Mouse (Mus musculus) spleen, adult 2 months (tissue): ENCODE measurements around the gene Clec4e. TPM values are rescaled to one million over a fixed set of nuclear protein-coding genes. Genes with fewer than 3 reads are reported as not detected.

Experiments
- DNase-seq, 2 experiments: peaks; one replicate each; pipeline versions ENCODE4 v3.0.0 to v3.0.0-alpha.2; 2012 to 2021; ENCODE audit warnings: low spot score in 2 of 2, low read depth in 1 of 2
- H3K27ac ChIP-seq: fragments of 200-500 bp; 2 replicates; pipeline ENCODE4 v1.5.1; 2012; ENCODE audit warnings: low read length, inconsistent platforms; ENCODE audit not compliant: insufficient read depth
- H3K27me3 ChIP-seq: fragments of 200-500 bp; 2 replicates; pipeline ENCODE4 v1.6.1; 2012; ENCODE audit warnings: mild to moderate bottlenecking, moderate library complexity, low read length, inconsistent platforms; ENCODE audit not compliant: control insufficient read depth, insufficient read depth
- H3K36me3 ChIP-seq: fragments of 200-500 bp; 2 replicates; pipeline ENCODE4 v1.6.1; 2012; ENCODE audit warnings: mild to moderate bottlenecking, low read length, inconsistent platforms; ENCODE audit not compliant: control insufficient read depth, insufficient read depth
- H3K4me1 ChIP-seq: fragments of 200-500 bp; 2 replicates; pipeline ENCODE4 v1.6.1; 2011; ENCODE audit warnings: inconsistent platforms; ENCODE audit not compliant: control insufficient read depth, insufficient read depth, insufficient read length
- H3K4me3 ChIP-seq: fragments of 200-500 bp; 2 replicates; pipeline ENCODE4 v1.5.1; 2011; ENCODE audit warnings: mild to moderate bottlenecking, inconsistent platforms; ENCODE audit not compliant: insufficient read depth, insufficient read length; ENCODE audit errors: extremely low read depth
- CTCF ChIP-seq: fragments of 200-500 bp; IDR thresholded peaks from 2 replicates; pipeline ENCODE4 v1.5.1; 2011; ENCODE audit warnings: mild to moderate bottlenecking, inconsistent platforms; ENCODE audit not compliant: insufficient read depth, insufficient read length, insufficient replicate concordance; ENCODE audit errors: extremely low read depth
- POLR2A ChIP-seq: fragments of 200-500 bp; IDR thresholded peaks from 2 replicates; pipeline ENCODE4 v1.6.1; 2011; ENCODE audit warnings: low read depth, low read length, inconsistent platforms
- WGBS: fragments of 180-500 bp; shearing (Covaris S2); methylation state at CpG from one replicate; pipeline ENCODE4 v1.1.7; 2018; 5-methylcytosine and 5-hydroxymethylcytosine counted together
- polyA plus RNA-seq: library from polyadenylated mRNA; depleted of rRNA; stranded (reverse); fragments of >200 nt; gene quantifications from 2 replicates; pipeline ENCODE4 v1.2.3, GENCODE M21; 2012

Gene Clec4e
- polyA plus RNA-seq, 1 experiment: 0.33 TPM

DNA sequence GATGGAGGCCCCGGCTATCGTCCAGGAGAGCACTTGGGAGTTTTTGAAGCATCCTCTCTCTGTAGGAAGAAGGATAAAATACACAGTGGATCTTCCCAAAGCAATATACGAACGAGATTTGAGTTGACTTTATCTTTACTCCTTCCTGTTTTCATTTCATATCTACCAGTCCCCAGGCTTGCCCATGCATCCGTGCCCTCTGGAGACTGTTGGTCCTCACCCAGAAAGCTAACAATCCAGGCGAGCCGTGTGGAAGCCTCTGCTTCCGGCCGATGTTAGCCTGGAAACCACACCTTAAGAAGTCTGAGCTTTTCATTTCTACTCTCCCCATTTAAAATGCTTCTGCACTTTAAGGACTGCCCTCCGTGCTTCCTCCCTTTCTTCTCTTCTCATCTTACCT is 739 bp downstream of the Clec4e start:
- no peak for DNase-seq
- no peaks in the 10 kb centered on the region for H3K36me3 ChIP-seq
- H3K4me1 ChIP-seq: no peaks in the 10 kb centered on the region
- H3K27ac ChIP-seq: no peak overlapping the region
- TF ChIP-seq CTCF (no peak), POLR2A (no peak)
- no peak overlapping the region for H3K4me3 ChIP-seq
- H3K27me3 ChIP-seq: no peaks in the 10 kb centered on the region
- WGBS: 28% methylated on average over 10 of the region's 10 CpGs

DNA sequence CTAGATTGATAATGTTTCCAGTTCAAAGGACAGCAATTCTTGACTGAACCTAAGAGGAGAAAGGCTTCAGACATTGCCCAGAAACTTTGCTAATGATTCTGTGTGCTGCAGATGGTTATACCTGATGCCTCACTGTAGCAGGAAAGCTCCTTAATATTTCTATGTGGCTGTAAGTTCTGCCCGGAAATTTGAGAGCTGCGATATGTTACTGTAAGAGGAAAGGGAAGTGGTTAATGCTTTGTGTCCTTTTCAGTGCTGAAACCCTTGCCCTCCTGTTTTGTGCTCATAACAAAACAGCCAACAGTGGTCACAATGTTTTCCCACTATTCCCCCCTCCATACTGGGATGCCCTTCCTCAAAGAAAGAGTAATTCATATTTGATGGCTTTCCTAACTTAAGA is 3.4 kb downstream of the Clec4e start:
- TF ChIP-seq POLR2A (no peak), CTCF (no peak)
- Histone ChIP-seq H3K27me3 (no peaks in the 10 kb centered on the region), H3K4me1 (no peaks in the 10 kb centered on the region), H3K36me3 (no peaks in the 10 kb centered on the region), H3K4me3 (no peak overlapping the region), H3K27ac (no peak overlapping the region)
- 7% methylated on average over 2 of the region's 2 CpGs for WGBS
- no peak for DNase-seq

DNA sequence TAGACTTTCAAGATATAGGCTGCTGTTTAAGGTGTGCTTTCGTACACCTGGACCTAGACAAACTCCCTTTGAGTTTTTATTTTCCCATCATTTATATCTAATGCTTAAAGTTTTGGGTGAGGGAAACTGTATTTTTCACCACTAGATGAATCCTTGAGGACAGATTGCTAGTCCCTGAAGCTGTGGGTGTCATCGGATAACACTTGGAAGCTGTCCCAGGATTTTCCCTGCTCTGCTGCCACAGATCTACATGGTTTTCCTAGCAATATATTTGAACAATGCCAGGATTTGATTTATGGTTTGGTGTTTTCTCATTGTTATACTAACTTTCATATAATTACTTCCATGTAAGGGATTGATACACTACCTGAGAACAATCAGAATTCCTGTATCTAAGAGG is 10.2 kb downstream of the Clec4e start:
- 95% methylated on average over 2 of the region's 2 CpGs for WGBS
- TF ChIP-seq POLR2A: no peak
- TF ChIP-seq CTCF: no peak
- Histone ChIP-seq H3K27me3 (no peaks in the 10 kb centered on the region; the same call in 1 of the 2 replicates), H3K36me3 (no peaks in the 10 kb centered on the region), H3K4me3 (no peak overlapping the region), H3K27ac (no peak overlapping the region), H3K4me1 (no peaks in the 10 kb centered on the region)
- DNase-seq: no peak

DNA sequence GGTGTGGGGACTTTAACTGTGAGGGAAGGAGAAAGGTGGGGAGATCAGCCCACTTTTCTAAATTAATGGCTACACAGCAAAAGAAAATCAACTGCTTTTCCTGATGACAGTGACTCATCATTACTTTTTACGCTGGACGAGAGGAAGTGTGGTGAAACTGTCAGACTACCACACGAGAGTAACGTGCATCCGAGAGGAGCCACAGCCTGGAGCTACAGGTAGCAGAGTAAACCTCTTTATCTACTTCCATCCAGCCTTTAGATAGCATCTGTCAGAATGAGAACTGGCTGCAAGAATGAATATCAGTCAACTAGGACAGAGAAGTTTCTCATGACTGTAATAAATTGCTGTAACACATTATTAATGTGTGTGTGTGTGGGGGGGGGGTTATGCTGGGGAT is 22.7 kb downstream of the Clec4e start:
- DNase-seq: no peak
- no peak overlapping the region for H3K27ac ChIP-seq
- H3K36me3 ChIP-seq: no peaks in the 10 kb centered on the region
- no peaks in the 10 kb centered on the region for H3K27me3 ChIP-seq
- WGBS: 18% methylated on average over 5 of the region's 5 CpGs
- no peak overlapping the region for H3K4me3 ChIP-seq
- TF ChIP-seq CTCF (no peak), POLR2A (no peak)
- H3K4me1 ChIP-seq: no peaks in the 10 kb centered on the region

DNA sequence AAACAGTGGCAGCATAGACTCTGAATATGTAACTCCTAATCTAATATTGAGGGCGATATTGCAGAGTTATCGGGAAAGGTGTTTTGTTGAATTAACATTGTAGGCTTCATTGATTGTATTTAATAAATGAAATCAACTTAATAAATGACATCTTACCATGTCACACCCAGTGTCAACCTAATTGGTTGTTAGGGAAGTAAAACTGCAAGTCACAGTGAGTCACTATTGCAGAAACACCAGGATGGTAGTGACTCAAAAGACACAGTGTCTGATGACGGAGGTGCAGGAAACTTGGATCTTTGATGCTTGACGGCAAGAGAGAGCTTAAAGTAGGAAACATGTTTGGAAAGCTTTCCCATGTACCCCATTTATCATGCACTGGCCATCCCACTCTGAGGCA is 23.9 kb downstream of the Clec4e start:
- H3K27me3 ChIP-seq: no peaks in the 10 kb centered on the region
- no peak overlapping the region for H3K4me3 ChIP-seq
- H3K27ac ChIP-seq: no peak overlapping the region
- no peaks in the 10 kb centered on the region for H3K36me3 ChIP-seq
- H3K4me1 ChIP-seq: no peaks in the 10 kb centered on the region
- no peak for TF ChIP-seq POLR2A
- TF ChIP-seq CTCF: no peak
- WGBS: 73% methylated on average over 4 of the region's 4 CpGs
- DNase-seq: no peak

DNA sequence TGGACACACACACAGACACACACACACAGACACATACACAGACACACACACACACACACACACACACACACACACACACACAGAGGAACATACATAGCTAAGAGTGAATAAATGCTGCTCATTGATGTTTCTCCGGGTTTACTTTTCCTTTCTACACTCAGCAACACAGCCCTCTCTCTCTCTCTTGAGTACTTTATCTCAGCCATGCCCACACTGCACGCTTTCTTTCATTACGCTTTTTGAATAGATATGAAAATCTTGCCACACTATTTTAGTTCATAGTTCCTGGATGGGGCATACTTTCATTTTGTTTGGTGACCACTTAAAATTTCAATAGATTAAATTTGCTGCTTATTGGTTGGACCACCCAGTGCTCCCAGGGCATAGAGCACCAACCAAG is 25.5 kb downstream of the Clec4e start:
- no peak overlapping the region for H3K4me3 ChIP-seq

DNA sequence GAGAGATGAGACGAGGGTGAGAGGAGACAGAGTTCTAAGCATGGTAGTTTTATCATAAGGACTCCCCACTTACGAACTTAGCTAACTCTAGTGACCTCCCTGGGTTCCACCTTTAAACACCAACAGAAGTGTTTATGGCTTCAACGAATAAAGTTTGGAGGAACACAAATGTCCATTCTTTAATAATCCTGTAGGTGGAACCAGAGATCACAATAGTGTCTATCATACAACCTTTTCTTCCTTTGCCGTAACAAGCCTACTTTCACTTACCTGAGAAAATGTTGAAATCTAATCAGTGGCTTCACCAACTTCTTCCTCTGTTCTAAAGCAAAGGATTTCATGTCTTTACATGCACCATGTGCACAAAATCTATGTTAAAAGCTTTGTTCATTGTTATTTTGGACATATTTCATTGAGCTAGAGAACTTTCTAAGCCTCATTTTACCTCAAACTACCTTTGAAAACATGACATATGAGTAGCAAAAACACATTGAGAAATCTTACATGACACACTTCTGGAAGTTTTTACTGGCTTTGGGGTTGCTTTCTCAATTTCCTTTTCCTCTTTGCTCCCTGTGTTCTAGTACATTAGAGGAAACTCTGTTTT is 28.0 kb downstream of the Clec4e start, which contains the start of gene Clec4d:
Gene Clec4d (plus strand): TSS at position 557 of the 607 bp plus-strand sequence.
- WGBS: 39% methylated on average over 4 of the region's 4 CpGs
- Histone ChIP-seq H3K27me3 (no peaks in the 10 kb centered on the region), H3K27ac (no peak within 1 kb of the TSS), H3K4me3 (no peak within 1 kb of the TSS; the same call in 1 of the 2 replicates), H3K4me1 (no peaks in the 10 kb centered on the region), H3K36me3 (no peaks in the 10 kb centered on the region)
- TF ChIP-seq POLR2A (no peak), CTCF (no peak)
- no peak for DNase-seq

More for the DNA sequence above, 25.5 kb downstream of the Clec4e start:
- TF ChIP-seq POLR2A: no peak
- TF ChIP-seq CTCF: no peak
- Histone ChIP-seq H3K4me1 (no peaks in the 10 kb centered on the region), H3K27ac (no peak overlapping the region), H3K36me3 (no peaks in the 10 kb centered on the region), H3K27me3 (no peaks in the 10 kb centered on the region)
- WGBS: 81% methylated on average over 3 of the region's 3 CpGs
- DNase-seq: no peak

DNA sequence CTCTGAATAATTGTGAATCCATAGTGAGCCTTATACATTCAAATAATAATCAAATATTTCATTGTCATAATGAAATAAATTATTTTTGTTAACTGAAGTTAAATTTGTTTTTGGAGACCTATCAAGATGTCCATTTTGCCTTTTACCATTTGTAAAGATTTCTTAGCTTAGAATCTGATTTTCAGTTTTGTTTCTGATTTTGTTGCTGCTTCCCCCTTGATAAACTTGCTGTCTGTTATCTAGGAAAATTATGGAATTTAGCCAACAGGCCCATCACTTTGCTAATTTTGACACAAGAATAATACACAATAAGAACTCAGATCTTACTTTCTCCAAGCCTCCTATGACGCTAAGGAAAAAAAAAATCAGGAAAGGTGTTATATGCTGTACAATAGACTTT is 28.8 kb downstream of the Clec4e start:
- WGBS: 92% methylated on average over 1 of the region's 1 CpGs
- no peaks in the 10 kb centered on the region for H3K27me3 ChIP-seq

More for the DNA sequence above, 28.8 kb downstream of the Clec4e start:
- DNase-seq: no peak
- Histone ChIP-seq H3K36me3 (no peaks in the 10 kb centered on the region), H3K27ac (no peak overlapping the region), H3K4me3 (no peak overlapping the region), H3K4me1 (no peaks in the 10 kb centered on the region)
- TF ChIP-seq POLR2A (no peak), CTCF (no peak)
